Mouse (Mus musculus): ENCODE measurements at regions not wholly inside any gene's neighbourhood (a gene's known extent, or its start where the extent isn't known, plus 50 kb on each side); places are given as distances from the start of the nearest gene placed in this dataset.

GRCm38 (mm10) chr3:118084508-118084907 is 215.8 kb upstream of the Snx7 start:
- TF ChIP-seq ZKSCAN1 (IDR thresholded peaks at IDR 0.05; ENCODE audit: low read depth, low read length): no peak
- no peak for TF ChIP-seq ELF1 (IDR thresholded peaks at IDR 0.05; ENCODE audit: low read depth, low read length)
- no peak for TF ChIP-seq TBP (IDR thresholded peaks at IDR 0.05; ENCODE audit: low read depth, low read length)
- TF ChIP-seq POLR2A (IDR thresholded peaks at IDR 0.05; ENCODE audit: control insufficient read depth in 1 of 2, insufficient read depth in 1 of 2, low read depth in 1 of 2, low read length in 2 of 2, poor library complexity in 1 of 2): no peak
- no peak for TF ChIP-seq POLR2AphosphoS2 (IDR thresholded peaks at IDR 0.05; ENCODE audit: low read length)
- no peak for TF ChIP-seq TAL1 (IDR thresholded peaks at IDR 0.05; ENCODE audit: low read length)
- TF ChIP-seq GATA1 (IDR thresholded peaks at IDR 0.05; ENCODE audit: low read depth, low read length): no peak
- TF ChIP-seq RCOR1 (IDR thresholded peaks at IDR 0.05; ENCODE audit: low read depth, low read length): no peak
- TF ChIP-seq POLR2AphosphoS5 (IDR thresholded peaks at IDR 0.05; ENCODE audit: borderline replicate concordance, low read depth, low read length): no peak
- no peak for TF ChIP-seq CTCF (IDR thresholded peaks at IDR 0.05 in 2 of 3, conservative IDR thresholded peaks at IDR 0.05 in 1 of 3; ENCODE audit: control insufficient read depth in 1 of 3, insufficient read depth in 1 of 3, low read depth in 2 of 3, low read length in 3 of 3, poor library complexity in 1 of 3, severe bottlenecking in 1 of 3)
- TF ChIP-seq ETS1 (IDR thresholded peaks at IDR 0.05; ENCODE audit: low read depth, low read length): no peak

Data from MEL (cell line).